14 mouse cellular contexts compared by ENCODE assay signal in the genomic region with DNA sequence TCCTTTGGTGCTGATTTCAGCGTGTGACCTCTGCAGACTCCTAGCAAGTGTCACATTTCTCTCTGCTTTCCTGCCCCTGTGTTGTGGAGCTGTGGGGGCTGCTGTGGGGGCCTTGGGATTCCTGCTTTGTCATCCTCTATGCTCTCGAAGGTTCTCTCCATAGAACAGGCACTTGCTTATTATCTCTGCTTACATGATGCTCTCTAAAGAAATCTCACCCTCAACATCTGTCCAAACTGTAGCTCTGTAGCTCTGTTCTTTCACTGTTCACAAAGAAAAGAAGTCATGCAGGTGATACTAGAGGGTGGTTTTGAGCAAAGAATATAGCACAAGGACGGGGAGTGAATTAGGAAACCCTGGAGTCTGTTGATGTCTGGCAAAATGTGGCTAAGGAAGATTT.
"Had no signal": no experiment of that assay in that cellular context is flagged by ENCODE, and none has a peak within 500 bp of the region (broad histone marks: within the 10 kb centered on the region; RNA-seq: fewer than 3 reads in every experiment).

No protein-coding gene starts in this region.

- H3K27ac ChIP-seq: midbrain, embryonic 10.5 days; midbrain, embryonic 12.5 days; neural tube, embryonic 12.5 days had no signal

- ATAC-seq: midbrain, embryonic 16.5 days had no signal

- H3K4me2 ChIP-seq: lung, embryonic 14.5 days; midbrain, embryonic 12.5 days; neural tube, embryonic 12.5 days had no signal

- DNase-seq: lung, adult 18-20 months; lung, embryonic 14.5 days; lung, postnatal 10 days; lung, postnatal 4 days; midbrain, embryonic 14.5 days; right cerebral cortex, postnatal 14 days; thymus, adult 18-20 months; thymus, postnatal 14 days; thymus, postnatal 36 days had no signal

- H3K9ac ChIP-seq: lung, embryonic 14.5 days; midbrain, embryonic 12.5 days; neural tube, embryonic 12.5 days had no signal

- H3K4me3 ChIP-seq: megakaryocyte, embryonic 14.5 days; midbrain, embryonic 10.5 days; midbrain, embryonic 12.5 days; neural tube, embryonic 12.5 days had no signal

- H3K4me1 ChIP-seq: midbrain, embryonic 12.5 days; neural tube, embryonic 12.5 days had no signal

- H3K27me3 ChIP-seq: megakaryocyte, embryonic 14.5 days; midbrain, embryonic 12.5 days; neural tube, embryonic 12.5 days had no signal

- H3K9me3 ChIP-seq: megakaryocyte, embryonic 14.5 days; midbrain, embryonic 10.5 days; midbrain, embryonic 12.5 days; neural tube, embryonic 12.5 days had no signal

- H3K36me3 ChIP-seq: midbrain, embryonic 10.5 days; midbrain, embryonic 12.5 days; neural tube, embryonic 12.5 days had no signal
